ENCODE assay signal across 10 mouse cellular contexts in the genomic region with DNA sequence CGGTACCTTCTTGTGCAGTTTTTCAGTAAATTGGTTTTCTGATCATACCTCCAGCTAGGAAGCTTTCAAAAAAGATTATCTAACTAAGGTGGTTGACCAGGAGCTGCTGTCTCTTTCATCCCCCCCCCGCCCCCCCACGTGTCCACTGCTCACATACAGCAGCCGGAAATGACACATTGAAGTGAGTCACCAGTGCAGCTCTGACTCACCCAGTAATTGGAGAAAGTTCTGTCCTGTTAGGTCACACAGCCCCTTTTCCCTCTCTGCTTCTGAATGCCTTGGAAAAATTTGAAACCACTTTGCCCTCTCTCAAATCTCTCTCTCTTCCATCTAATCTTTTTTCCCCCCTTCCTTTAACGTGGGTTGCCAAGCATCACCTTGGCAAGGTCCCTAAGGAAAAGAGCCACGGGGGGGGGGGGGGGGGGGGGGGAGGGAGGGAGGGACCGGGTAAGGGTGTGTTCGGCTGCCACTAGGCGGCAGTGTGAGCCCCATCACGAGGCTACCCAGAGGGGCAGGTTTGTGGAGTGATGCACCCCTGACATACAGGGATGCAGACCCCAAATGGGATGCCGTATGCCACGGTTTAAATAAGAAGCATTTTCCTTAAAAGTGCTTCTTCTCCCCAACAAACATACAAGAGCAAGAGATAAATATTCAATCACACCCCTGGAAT. TPM values are rescaled to one million over a fixed set of nuclear protein-coding genes. Genes with fewer than 3 reads are reported as not detected.
DNase-seq lines count a peak whose midpoint lies in the region; ATAC-seq and TF ChIP-seq lines count a peak whose summit lies in the region.
"Had no signal": no experiment of that assay in that cellular context is flagged by ENCODE, and none has a peak within 500 bp of the region (broad histone marks: within the 10 kb centered on the region; RNA-seq: fewer than 3 reads in every experiment).

No protein-coding gene starts in this region.

- H3K27ac ChIP-seq in midbrain, embryonic 14.5 days (replicated peaks; ENCODE audit: low read depth, low read length), result no peak overlapping the region
- no peak overlapping the region for H3K27ac ChIP-seq in midbrain, embryonic 15.5 days
- H3K27ac ChIP-seq: macrophage had no signal

- no peaks in the 10 kb centered on the region for H3K9me3 ChIP-seq in midbrain, embryonic 14.5 days (ENCODE audit: control insufficient read depth, low read length)
- H3K9me3 ChIP-seq in midbrain, embryonic 15.5 days, result no peaks in the 10 kb centered on the region

- no peaks in the 10 kb centered on the region for H3K27me3 ChIP-seq in midbrain, embryonic 14.5 days (ENCODE audit: control insufficient read depth, insufficient read depth, low read length)
- H3K27me3 ChIP-seq in midbrain, embryonic 15.5 days (replicated peaks), result no peaks in the 10 kb centered on the region

- H3K36me3 ChIP-seq in midbrain, embryonic 14.5 days (ENCODE audit: control insufficient read depth, insufficient read depth, low read length), result no peaks in the 10 kb centered on the region
- no peaks in the 10 kb centered on the region for H3K36me3 ChIP-seq in midbrain, embryonic 15.5 days (replicated peaks)

- intact Hi-C loops in heart, postnatal 10 days (cut with DNase I), result loop anchor here (1.0 to 2.0 kb wide), 2 partner anchors 37 to 45 kb away; no protein-coding TSS in a partner anchor

- no peak overlapping the region for H3K4me3 ChIP-seq in midbrain, embryonic 14.5 days (replicated peaks; ENCODE audit: low read depth, low read length)
- no peak overlapping the region for H3K4me3 ChIP-seq in midbrain, embryonic 15.5 days
- no peak overlapping the region for H3K4me3 ChIP-seq in lung, adult 2 months (replicated peaks; ENCODE audit: extremely low read depth, low read depth, low read length)

- no peak for TF ChIP-seq POLR2A in lung, adult 2 months (IDR thresholded peaks at IDR 0.05; ENCODE audit: borderline replicate concordance, extremely low read depth, low read depth, low read length)

- 29% methylated on average over 11 of the region's 12 CpGs for WGBS in midbrain, embryonic 14.5 days
- 28% methylated on average over 10 of the region's 12 CpGs for WGBS in midbrain, embryonic 15.5 days
- 14% methylated on average over 12 of the region's 12 CpGs for WGBS in lung, adult 2 months

- H3K4me1 ChIP-seq in midbrain, embryonic 14.5 days (ENCODE audit: control insufficient read depth, insufficient read depth, low read length), result no peaks in the 10 kb centered on the region
- no peaks in the 10 kb centered on the region for H3K4me1 ChIP-seq in midbrain, embryonic 15.5 days
- H3K4me1 ChIP-seq in lung, adult 2 months (ENCODE audit: control insufficient read depth, insufficient read depth, low read length), result no peaks in the 10 kb centered on the region

- ATAC-seq in CD4-positive, CD25-positive, alpha-beta regulatory T cell, adult 4 months, result no peak
- ATAC-seq in midbrain, embryonic 14.5 days (ENCODE audit: low FRiP score, low TSS enrichment), result no peak
- ATAC-seq in midbrain, embryonic 15.5 days (replicated peaks), result no peak

- peak; percentile 70 for DNase-seq in CD4-positive, CD25-positive, alpha-beta regulatory T cell, adult 2 months (ENCODE audit: low read depth, low spot score)
- peak; percentile 28 for DNase-seq in midbrain, embryonic 14.5 days
- peak; percentile 59 to 67 for DNase-seq in cerebellum, adult 18-20 months
- DNase-seq in heart, postnatal 10 days, result peak; percentile 47 to 78
- peak; percentile 56 for DNase-seq in lung, adult 2 months
- DNase-seq in thymus, postnatal 4 days, result peak; percentile 82

- H3K9ac ChIP-seq in midbrain, embryonic 14.5 days (replicated peaks; ENCODE audit: low read length), result no peak overlapping the region
- H3K9ac ChIP-seq in midbrain, embryonic 15.5 days, result no peak overlapping the region

- H3K4me2 ChIP-seq in midbrain, embryonic 14.5 days (ENCODE audit: low read length), result no peak overlapping the region
- no peak overlapping the region for H3K4me2 ChIP-seq in midbrain, embryonic 15.5 days

- peak; percentile 68 for TF ChIP-seq CTCF in lung, adult 2 months (IDR thresholded peaks at IDR 0.05; ENCODE audit: insufficient read depth, low read length)

RNA-seq across cellular contexts. Expression of a gene that starts 10.1 kb away (rescaled TPM):
- under 1 TPM in 1 of 2 experiments, not detected in 1; 0.20 TPM for polyA plus RNA-seq in CD4-positive, CD25-positive, alpha-beta regulatory T cell, adult 4 months (2017; shearing (Covaris generic))
- 0.26 and 0.28 TPM in 2 replicates for polyA plus RNA-seq in midbrain, embryonic 14.5 days (2014; fragmentation: Nextera tagmentation; extraction: Ambion mirVana)
- polyA plus RNA-seq in midbrain, embryonic 15.5 days (2015; fragmentation: Nextera tagmentation; extraction: Ambion mirVana), result 0.34 and 0.41 TPM in 2 replicates
- 10 to 100 TPM; 11.0 to 19.3 TPM for total RNA-seq in heart, postnatal 10 days (2021)
- 19.8 and 22.0 TPM in 2 replicates for polyA plus RNA-seq in lung, adult 2 months (2012; rRNA removed)

RNA-seq across cellular contexts. Expression of a gene that starts 16.0 kb away (rescaled TPM):
- 10 to 100 TPM; 62.2 to 84.9 TPM for polyA plus RNA-seq in CD4-positive, CD25-positive, alpha-beta regulatory T cell, adult 4 months (2017; shearing (Covaris generic))
- 214 and 238 TPM in 2 replicates for polyA plus RNA-seq in midbrain, embryonic 14.5 days (2014; fragmentation: Nextera tagmentation; extraction: Ambion mirVana)
- polyA plus RNA-seq in midbrain, embryonic 15.5 days (2015; fragmentation: Nextera tagmentation; extraction: Ambion mirVana), result 284 TPM in 2 replicates
- 10 to 100 TPM; 59.7 to 65.0 TPM for total RNA-seq in heart, postnatal 10 days (2021)
- 29.0 and 32.0 TPM in 2 replicates for polyA plus RNA-seq in lung, adult 2 months (2012; rRNA removed)

RNA-seq across cellular contexts. Expression of a gene that starts 35.8 kb away (rescaled TPM):
- not detected for polyA plus RNA-seq in CD4-positive, CD25-positive, alpha-beta regulatory T cell, adult 4 months (2017; shearing (Covaris generic))
- polyA plus RNA-seq in midbrain, embryonic 14.5 days (2014; fragmentation: Nextera tagmentation; extraction: Ambion mirVana), result 4.8 and 6.9 TPM in 2 replicates
- polyA plus RNA-seq in midbrain, embryonic 15.5 days (2015; fragmentation: Nextera tagmentation; extraction: Ambion mirVana), result 9.9 and 11.1 TPM in 2 replicates
- total RNA-seq in heart, postnatal 10 days (2021), result not detected
- 0.03 TPM in 1 of 2 replicates, not detected in the other for polyA plus RNA-seq in lung, adult 2 months (2012; rRNA removed)
- total RNA-seq: gastrocnemius, adult 8-10 months had no signal
- polyA plus RNA-seq: macrophage had no signal

RNA-seq across cellular contexts. Expression of a gene that starts 54.1 kb away (rescaled TPM):
- polyA plus RNA-seq in CD4-positive, CD25-positive, alpha-beta regulatory T cell, adult 4 months (2017; shearing (Covaris generic)), result 10 to 100 TPM; 15.1 to 18.5 TPM
- 1.5 and 2.8 TPM in 2 replicates for polyA plus RNA-seq in midbrain, embryonic 14.5 days (2014; fragmentation: Nextera tagmentation; extraction: Ambion mirVana)
- polyA plus RNA-seq in midbrain, embryonic 15.5 days (2015; fragmentation: Nextera tagmentation; extraction: Ambion mirVana), result 1.9 and 2.5 TPM in 2 replicates
- 10 to 100 TPM; 21.2 to 21.6 TPM for total RNA-seq in heart, postnatal 10 days (2021)
- polyA plus RNA-seq in lung, adult 2 months (2012; rRNA removed), result 24.4 and 26.8 TPM in 2 replicates

Comparison
In these comparisons a context has a peak if more than half of its experiments do, and no peak if none do; other contexts are left out.
1. DNase-seq: peak in every context shown above with its lines; median percentile 82 in thymus, postnatal 4 days; 70 in CD4-positive, CD25-positive, alpha-beta regulatory T cell, adult 2 months; 63 in cerebellum, adult 18-20 months; 62 in heart, postnatal 10 days; 56 in lung, adult 2 months; 28 in midbrain, embryonic 14.5 days.
2. RNA of a gene that starts 10.1 kb away (polyA plus RNA-seq): 19.8 to 22.0 TPM in lung, adult 2 months; 0.34 to 0.41 TPM in midbrain, embryonic 15.5 days, 0.26 to 0.28 TPM in midbrain, embryonic 14.5 days and 0.20 TPM in CD4-positive, CD25-positive, alpha-beta regulatory T cell, adult 4 months; every median in the first group is over 10 times any median in the second.